Mouse (Mus musculus) testis, adult 2 months (tissue): Measurements from ENCODE around the gene Sac3d1.
"Not testable (repeated sequence)": the region's sequence is repeated elsewhere in the genome, so short reads cannot be mapped to it uniquely, and the experiment has no call there.

Experiments
- CTCF ChIP-seq: fragments of 200-500 bp; IDR thresholded peaks from 2 replicates; pipeline ENCODE4 v1.5.1; 2012; ENCODE audit warnings: low read depth, mild to moderate bottlenecking, inconsistent platforms, low read length, moderate library complexity; ENCODE audit not compliant: control insufficient read depth, insufficient read depth, insufficient replicate concordance
- POLR2A ChIP-seq: fragments of 200-500 bp; IDR thresholded peaks from 2 replicates; pipeline ENCODE4 v1.6.1; 2012; ENCODE audit warnings: low read depth, mild to moderate bottlenecking, inconsistent platforms, low read length, moderate library complexity; ENCODE audit not compliant: control insufficient read depth

GRCm38 (mm10) chr19:6130414-6131128 lies 12.1 kb upstream of the Sac3d1 start:
- TF ChIP-seq CTCF, POLR2A: not testable (repeated sequence)
